Mouse (Mus musculus): ENCODE measurements around the gene Sbno2.
A peak's percentile ranks its signal among the peaks of the same experiment; 100 is the strongest.

The Sbno2 gene

GRCm38 (mm10) chr10:80036832-80037231 is 68.5 kb downstream of the Sbno2 start:
- DNase-seq (ENCODE audit: low read depth): no peak

- DNase-seq (ENCODE audit: low read depth): no peak
Measured at GRCm38 (mm10) chr10:80035686-80036085, 69.7 kb downstream of the Sbno2 start.

GRCm38 (mm10) chr10:80035148-80035547 is 70.2 kb downstream of the Sbno2 start:
- no peak for DNase-seq (ENCODE audit: low read depth)

- peak; percentile 64 for DNase-seq (ENCODE audit: low read depth)
Measured at GRCm38 (mm10) chr10:80033511-80034391, 71.6 kb downstream of the Sbno2 start.

GRCm38 (mm10) chr10:80032799-80033480 is 72.4 kb downstream of the Sbno2 start:
- peak; percentile 78 for DNase-seq (ENCODE audit: low read depth)

- DNase-seq (ENCODE audit: low read depth): no peak
Measured at GRCm38 (mm10) chr10:80030736-80031135, 74.6 kb downstream of the Sbno2 start.

- no peak for DNase-seq (ENCODE audit: low read depth)
Measured at GRCm38 (mm10) chr10:80030191-80030590, 75.2 kb downstream of the Sbno2 start.

GRCm38 (mm10) chr10:80028521-80028846 is 76.9 kb downstream of the Sbno2 start:
- DNase-seq (ENCODE audit: low read depth): no peak

GRCm38 (mm10) chr10:80027681-80028520 is 77.5 kb downstream of the Sbno2 start:
- no peak for DNase-seq (ENCODE audit: low read depth)

- DNase-seq (ENCODE audit: low read depth): peak; percentile 75
Measured at GRCm38 (mm10) chr10:80025889-80026288, 79.5 kb downstream of the Sbno2 start.

- DNase-seq (ENCODE audit: low read depth): no peak
Measured at GRCm38 (mm10) chr10:80025463-80025862, 79.9 kb downstream of the Sbno2 start.

GRCm38 (mm10) chr10:80025044-80025347 is 80.4 kb downstream of the Sbno2 start:
- peak; percentile 58 for DNase-seq (ENCODE audit: low read depth)

- peak; percentile 92 for DNase-seq (ENCODE audit: low read depth)
Measured at GRCm38 (mm10) chr10:80024229-80025043, 80.9 kb downstream of the Sbno2 start.

- no peak for DNase-seq (ENCODE audit: low read depth)
Measured at GRCm38 (mm10) chr10:80023758-80024157, 81.6 kb downstream of the Sbno2 start.

- DNase-seq (ENCODE audit: low read depth): peak; percentile 56
Measured at GRCm38 (mm10) chr10:80022806-80023205, 82.6 kb downstream of the Sbno2 start.

GRCm38 (mm10) chr10:80022164-80022563 is 83.2 kb downstream of the Sbno2 start:
- DNase-seq (ENCODE audit: low read depth): peak; percentile 74

GRCm38 (mm10) chr10:80021320-80021641 is 84.1 kb downstream of the Sbno2 start:
- peak; percentile 35 for DNase-seq (ENCODE audit: low read depth)

- DNase-seq (ENCODE audit: low read depth): peak; percentile 55
Measured at GRCm38 (mm10) chr10:80020603-80021319, 84.6 kb downstream of the Sbno2 start.

GRCm38 (mm10) chr10:80020191-80020590 is 85.2 kb downstream of the Sbno2 start:
- peak; percentile 51 for DNase-seq (ENCODE audit: low read depth)

GRCm38 (mm10) chr10:80019471-80020131 is 85.8 kb downstream of the Sbno2 start:
- peak; percentile 35 for DNase-seq (ENCODE audit: low read depth)

Data from induced T-regulatory cell, adult 2 months (primary cell).